Mouse (Mus musculus) hindbrain, postnatal 0 days (tissue): ENCODE data around the gene Phlpp1. TPM values are rescaled to one million over a fixed set of nuclear protein-coding genes. Genes with fewer than 3 reads are reported as not detected.

Experiments
- ATAC-seq: fragments of 200-750 bp; cut with Nextera tagmentation; 2 replicates; pipeline ENCODE4 v1.8.0; 2017; ENCODE audit warnings: mild to moderate bottlenecking, moderate TSS enrichment, moderate library complexity
- DNase-seq: peaks from one replicate; pipeline ENCODE4 v3.0.0-alpha.2; 2015; ENCODE audit warnings: low spot score
- H3K27ac ChIP-seq: fragments of 300-500 bp; sonication (generic); 2 replicates; pipeline ENCODE4 v1.5.1; 2014; ENCODE audit warnings: mild to moderate bottlenecking
- H3K27me3 ChIP-seq: fragments of 300-500 bp; sonication (generic); 2 replicates; pipeline ENCODE4 v1.6.1; 2014; ENCODE audit warnings: low read length, mixed read lengths; ENCODE audit not compliant: insufficient read depth
- H3K36me3 ChIP-seq: fragments of 300-500 bp; sonication (generic); 2 replicates; pipeline ENCODE4 v1.6.1; 2014; ENCODE audit warnings: low read length, mixed read lengths; ENCODE audit not compliant: insufficient read depth
- H3K4me1 ChIP-seq: fragments of 300-500 bp; sonication (generic); 2 replicates; pipeline ENCODE4 v1.6.1; 2014; ENCODE audit warnings: antibody characterized with exemption, low read length, mixed read lengths; ENCODE audit not compliant: insufficient read depth
- H3K4me2 ChIP-seq: fragments of 300-500 bp; sonication (generic); 2 replicates; pipeline ENCODE4 v1.6.1; 2014; ENCODE audit warnings: low read depth, mild to moderate bottlenecking, low read length, moderate library complexity, mixed read lengths
- H3K4me3 ChIP-seq: fragments of 300-500 bp; sonication (generic); 2 replicates; pipeline ENCODE4 v1.5.1; 2014; ENCODE audit warnings: low read length
- H3K9ac ChIP-seq: fragments of 300-500 bp; sonication (generic); replicated peaks from 2 replicates; pipeline ENCODE4 v1.6.1; 2014; ENCODE audit warnings: mild to moderate bottlenecking, low read length, moderate library complexity, mixed read lengths
- H3K9me3 ChIP-seq: fragments of 300-500 bp; sonication (generic); 2 replicates; pipeline ENCODE4 v1.6.1; 2016; ENCODE audit warnings: low read length, mixed read lengths
- CTCF ChIP-seq: IDR thresholded peaks from 2 replicates; pipeline ENCODE4 v1.5.1; 2016; ENCODE audit warnings: antibody characterized with exemption, control low read depth, low read depth
- WGBS: fragments of 180-500 bp; shearing (Covaris S2); extraction: QIAGEN DNeasy Blood & Tissue Kit; methylation state at CpG from one replicate; pipeline ENCODE4 v1.1.7; 2014; 5-methylcytosine and 5-hydroxymethylcytosine counted together
- polyA plus RNA-seq: library from polyadenylated mRNA; unstranded; fragments of >200 nt; fragmentation: Nextera tagmentation; extraction: Ambion mirVana; gene quantifications from 2 replicates; pipeline ENCODE4 v1.2.1, GENCODE M21; 2015
- total RNA-seq: library from RNA; depleted of rRNA; stranded (reverse); fragments of >200 nt; gene quantifications from 2 replicates; pipeline ENCODE4 v1.2.3, GENCODE M21; 2014

The Phlpp1 gene
- total and polyA plus RNA-seq, 2 experiments from 2014 or later, result 6.0 to 38.0 TPM

DNA sequence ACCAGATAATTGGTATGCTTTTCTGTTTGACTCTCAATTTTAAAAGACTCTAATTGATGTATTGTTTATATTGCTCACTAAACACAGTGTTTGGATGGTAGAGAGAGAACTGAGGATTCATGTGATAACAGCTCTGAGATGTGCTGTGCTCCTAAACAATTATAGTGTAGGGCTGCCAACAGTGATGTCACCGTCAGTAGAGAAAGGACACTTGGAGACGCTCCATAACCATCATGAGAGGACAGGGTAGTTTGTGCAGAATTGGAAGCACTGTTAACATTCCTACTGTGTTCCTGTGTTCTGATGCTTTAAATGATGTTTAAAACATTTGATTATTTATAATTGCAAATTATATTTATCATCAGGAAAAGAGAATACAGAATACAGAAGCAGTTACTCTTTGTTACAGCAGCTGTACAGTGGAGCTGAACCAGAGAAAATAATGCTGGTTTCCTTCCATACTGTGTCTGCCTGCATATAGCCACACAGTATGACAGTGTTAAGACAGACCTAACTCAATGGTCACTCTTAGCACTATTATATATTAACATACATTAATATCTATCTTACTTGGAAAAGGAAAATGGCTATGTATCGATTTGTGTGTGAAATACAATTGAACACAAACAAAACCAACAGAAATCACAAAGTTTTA is 60.4 kb downstream of the Phlpp1 start:
- H3K36me3 ChIP-seq, result no peaks in the 10 kb centered on the region
- WGBS, result 62% methylated on average over 3 of the region's 3 CpGs
- no peaks in the 10 kb centered on the region for H3K27me3 ChIP-seq
- no peak overlapping the region for H3K4me2 ChIP-seq
- DNase-seq (peak; percentile 73), ATAC-seq (peak; percentile 70; the same call in 1 of the 2 replicates)
- TF ChIP-seq CTCF, result no peak
- H3K4me3 ChIP-seq, result no peak overlapping the region
- H3K27ac ChIP-seq, result peak overlapping the region; percentile 4; the same call in 1 of the 2 replicates
- no peaks in the 10 kb centered on the region for H3K9me3 ChIP-seq
- no peak overlapping the region for H3K9ac ChIP-seq
- no peaks in the 10 kb centered on the region for H3K4me1 ChIP-seq

- no peaks in the 10 kb centered on the region for H3K36me3 ChIP-seq
- no peak for ATAC-seq
- H3K4me1 ChIP-seq, result no peaks in the 10 kb centered on the region
- 56% methylated on average over 4 of the region's 4 CpGs for WGBS
- H3K27ac ChIP-seq, result peak overlapping the region; percentile 4
- no peak for TF ChIP-seq CTCF
- no peak overlapping the region for H3K4me3 ChIP-seq
- no peaks in the 10 kb centered on the region for H3K27me3 ChIP-seq
- no peaks in the 10 kb centered on the region for H3K9me3 ChIP-seq
- DNase-seq, result no peak
- H3K4me2 ChIP-seq, result no peak overlapping the region
- no peak overlapping the region for H3K9ac ChIP-seq
Observed at GRCm38 (mm10) chr1:106232460-106232850, 60.9 kb downstream of the Phlpp1 start.

DNA sequence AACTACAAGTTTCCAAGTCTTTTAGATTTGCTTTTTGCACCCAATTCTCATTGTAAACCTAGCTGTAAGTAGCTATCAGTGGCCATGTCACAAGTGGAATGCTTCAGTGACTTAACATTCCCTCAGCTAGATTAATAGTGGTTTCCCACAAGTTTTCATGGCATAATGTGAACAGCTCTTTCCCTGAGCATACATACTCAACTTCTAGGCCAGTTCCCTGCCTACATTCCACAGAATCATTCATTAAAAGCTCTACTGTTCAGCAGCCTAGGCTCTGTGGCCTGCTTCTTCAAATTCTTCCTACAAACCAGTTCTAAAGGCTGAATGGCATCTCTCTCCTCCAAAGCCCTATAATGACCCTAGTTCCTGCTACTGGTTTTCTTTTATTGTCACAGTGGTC is 65.4 kb downstream of the Phlpp1 start:
- Histone ChIP-seq H3K27me3 (no peaks in the 10 kb centered on the region), H3K36me3 (no peaks in the 10 kb centered on the region), H3K27ac (no peak overlapping the region), H3K4me2 (no peak overlapping the region), H3K9me3 (no peaks in the 10 kb centered on the region), H3K4me1 (peaks cover 13% of the 10 kb centered on the region), H3K9ac (no peak overlapping the region), H3K4me3 (no peak overlapping the region)
- DNase-seq (no peak), ATAC-seq (no peak)
- no peak for TF ChIP-seq CTCF

GRCm38 (mm10) chr1:106240116-106240685 is 68.6 kb downstream of the Phlpp1 start:
- no peak for ATAC-seq
- peak; percentile 46 for DNase-seq
- no peak for TF ChIP-seq CTCF
- Histone ChIP-seq H3K9ac (no peak overlapping the region), H3K27me3 (no peaks in the 10 kb centered on the region), H3K27ac (peak overlapping the region; percentile 64), H3K4me1 (peaks cover 13% of the 10 kb centered on the region), H3K4me3 (no peak overlapping the region), H3K4me2 (no peak overlapping the region), H3K36me3 (no peaks in the 10 kb centered on the region), H3K9me3 (no peaks in the 10 kb centered on the region)
- WGBS, result 52% methylated on average over 7 of the region's 7 CpGs

- WGBS, result 48% methylated on average over 1 of the region's 1 CpGs
- Histone ChIP-seq H3K9me3 (no peaks in the 10 kb centered on the region), H3K27ac (peak overlapping the region; percentile 64), H3K4me1 (peaks cover 13% of the 10 kb centered on the region), H3K36me3 (no peaks in the 10 kb centered on the region), H3K9ac (no peak overlapping the region), H3K4me2 (no peak overlapping the region), H3K4me3 (no peak overlapping the region), H3K27me3 (no peaks in the 10 kb centered on the region)
- no peak for TF ChIP-seq CTCF
- ATAC-seq, result peak; percentile 79
- peak; percentile 70 for DNase-seq
Observed at GRCm38 (mm10) chr1:106241059-106241458, 69.5 kb downstream of the Phlpp1 start.

- Histone ChIP-seq H3K27me3 (no peaks in the 10 kb centered on the region), H3K27ac (no peak overlapping the region), H3K9ac (no peak overlapping the region), H3K4me2 (no peak overlapping the region), H3K4me3 (no peak overlapping the region), H3K36me3 (no peaks in the 10 kb centered on the region), H3K9me3 (no peaks in the 10 kb centered on the region), H3K4me1 (peaks cover 13% of the 10 kb centered on the region)
- WGBS, result 24% methylated on average over 2 of the region's 2 CpGs
- no peak for ATAC-seq
- no peak for TF ChIP-seq CTCF
- DNase-seq, result peak; percentile 71
Observed at GRCm38 (mm10) chr1:106242129-106242528, 70.6 kb downstream of the Phlpp1 start.

DNA sequence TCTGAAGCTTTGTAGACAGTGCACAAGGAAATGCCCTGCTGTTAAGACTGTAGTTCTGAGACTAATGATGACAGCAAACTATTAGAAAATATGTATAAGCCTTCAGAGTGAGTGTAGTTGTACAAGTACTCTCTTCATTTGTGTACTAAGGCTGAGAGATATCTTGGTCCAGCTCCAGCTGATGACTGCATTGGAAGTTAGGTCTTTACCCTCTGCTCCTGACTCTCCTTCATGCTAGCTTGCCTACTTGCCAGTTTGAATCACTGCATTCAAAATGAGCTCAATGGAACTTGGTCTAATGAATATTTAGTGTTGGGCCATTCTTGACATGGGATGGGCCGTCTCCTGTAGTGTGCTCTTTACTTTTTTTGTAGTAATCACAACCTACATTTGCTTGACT is 71.8 kb downstream of the Phlpp1 start:
- Histone ChIP-seq H3K4me2 (no peak overlapping the region), H3K36me3 (no peaks in the 10 kb centered on the region), H3K27ac (no peak overlapping the region), H3K4me1 (peaks cover 13% of the 10 kb centered on the region), H3K27me3 (no peaks in the 10 kb centered on the region), H3K4me3 (no peak overlapping the region), H3K9ac (no peak overlapping the region), H3K9me3 (no peaks in the 10 kb centered on the region)
- no peak for TF ChIP-seq CTCF
- ATAC-seq (peak; percentile 35; the same call in 1 of the 2 replicates), DNase-seq (no peak)
- WGBS, result 55% methylated on average over 1 of the region's 1 CpGs
